Mouse (Mus musculus): ENCODE measurements at regions not wholly inside any gene's neighbourhood (a gene's known extent, or its start where the extent isn't known, plus 50 kb on each side); places are given as distances from the start of the nearest gene placed in this dataset.

DNA sequence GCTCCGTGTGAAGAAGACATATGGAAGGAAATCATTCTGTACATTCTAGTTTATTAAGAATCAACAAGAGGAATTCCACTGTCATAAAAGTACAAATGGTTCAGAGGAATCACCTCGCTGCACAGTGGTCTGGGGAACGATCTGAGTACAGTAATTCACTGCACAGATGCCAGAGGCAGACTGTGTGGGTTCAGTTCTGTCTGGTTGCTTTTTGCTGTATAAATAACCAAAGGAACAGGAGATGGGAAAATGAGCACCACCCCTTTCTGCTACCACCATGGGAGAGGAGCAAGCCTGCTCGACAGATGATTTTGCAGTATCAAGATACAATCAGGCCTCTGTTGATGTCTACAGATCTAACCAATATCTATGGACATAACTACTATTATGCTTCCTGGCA is 322.1 kb upstream of the Slco3a1 start:
- in situ Hi-C loops (cut with MboI; ENCODE audit: low sequenced_read_pairs in 2 of 2, unreplicated experiment in 2 of 2) = no loop called here

GRCm38 (mm10) chr7:74870250-74870649 is 315.7 kb upstream of the Slco3a1 start:
- no peak for DNase-seq (ENCODE audit: low read depth, low spot score)
- in situ Hi-C loops (cut with MboI; ENCODE audit: low sequenced_read_pairs in 2 of 2, unreplicated experiment in 2 of 2) = no loop called here
- H3K27ac ChIP-seq (ENCODE audit: insufficient read depth, low read depth, low read length, poor library complexity, severe bottlenecking) = no peak overlapping the region
- H3K4me3 ChIP-seq (ENCODE audit: insufficient read depth in 1 of 2, low read depth in 1 of 2, low read length in 2 of 2, poor library complexity in 1 of 2, severe bottlenecking in 1 of 2) = no peak overlapping the region
- H3K4me1 ChIP-seq (ENCODE audit: control insufficient read depth in 2 of 2, insufficient read depth in 2 of 2, low read length in 2 of 2, poor library complexity in 1 of 2) = no peaks in the 10 kb centered on the region
- H3K36me3 ChIP-seq (ENCODE audit: control insufficient read depth, insufficient read depth, low read length, poor library complexity, severe bottlenecking) = no peaks in the 10 kb centered on the region
- TF ChIP-seq ZNF384 (IDR thresholded peaks at IDR 0.05; ENCODE audit: low read depth, low read length) (no peak), ZC3H11A (IDR thresholded peaks at IDR 0.05; ENCODE audit: borderline replicate concordance, low read depth, low read length) (no peak), MAFK (IDR thresholded peaks at IDR 0.05; ENCODE audit: insufficient read depth, low read depth, low read length) (no peak), CHD2 (IDR thresholded peaks at IDR 0.05; ENCODE audit: low read depth, low read length) (no peak), HCFC1 (IDR thresholded peaks at IDR 0.05; ENCODE audit: borderline replicate concordance, insufficient read depth, low read length) (no peak)
- no peak overlapping the region for H3K9ac ChIP-seq (ENCODE audit: insufficient read depth, low read depth, low read length, poor library complexity, severe bottlenecking)
- no peaks in the 10 kb centered on the region for H3K9me3 ChIP-seq (ENCODE audit: control insufficient read depth, insufficient read depth, low read depth, low read length)

More for the DNA sequence above, 322.1 kb upstream of the Slco3a1 start:
- no peak overlapping the region for H3K27ac ChIP-seq (ENCODE audit: insufficient read depth, low read depth, low read length, poor library complexity, severe bottlenecking)
- no peak for TF ChIP-seq CHD2 (IDR thresholded peaks at IDR 0.05; ENCODE audit: low read depth, low read length)
- no peak for TF ChIP-seq MAFK (IDR thresholded peaks at IDR 0.05; ENCODE audit: insufficient read depth, low read depth, low read length)
- TF ChIP-seq ZC3H11A (IDR thresholded peaks at IDR 0.05; ENCODE audit: borderline replicate concordance, low read depth, low read length) = no peak
- TF ChIP-seq HCFC1 (IDR thresholded peaks at IDR 0.05; ENCODE audit: borderline replicate concordance, insufficient read depth, low read length) = no peak
- no peak for TF ChIP-seq ZNF384 (IDR thresholded peaks at IDR 0.05; ENCODE audit: low read depth, low read length)
- H3K4me1 ChIP-seq (ENCODE audit: control insufficient read depth in 2 of 2, insufficient read depth in 2 of 2, low read length in 2 of 2, poor library complexity in 1 of 2) = no peaks in the 10 kb centered on the region
- H3K9me3 ChIP-seq (ENCODE audit: control insufficient read depth, insufficient read depth, low read depth, low read length) = no peaks in the 10 kb centered on the region
- H3K9ac ChIP-seq (ENCODE audit: insufficient read depth, low read depth, low read length, poor library complexity, severe bottlenecking) = no peak overlapping the region
- no peak overlapping the region for H3K4me3 ChIP-seq (ENCODE audit: insufficient read depth in 1 of 2, low read depth in 1 of 2, low read length in 2 of 2, poor library complexity in 1 of 2, severe bottlenecking in 1 of 2)
- no peak for DNase-seq (ENCODE audit: low read depth, low spot score)
- no peaks in the 10 kb centered on the region for H3K36me3 ChIP-seq (ENCODE audit: control insufficient read depth, insufficient read depth, low read length, poor library complexity, severe bottlenecking)

DNA sequence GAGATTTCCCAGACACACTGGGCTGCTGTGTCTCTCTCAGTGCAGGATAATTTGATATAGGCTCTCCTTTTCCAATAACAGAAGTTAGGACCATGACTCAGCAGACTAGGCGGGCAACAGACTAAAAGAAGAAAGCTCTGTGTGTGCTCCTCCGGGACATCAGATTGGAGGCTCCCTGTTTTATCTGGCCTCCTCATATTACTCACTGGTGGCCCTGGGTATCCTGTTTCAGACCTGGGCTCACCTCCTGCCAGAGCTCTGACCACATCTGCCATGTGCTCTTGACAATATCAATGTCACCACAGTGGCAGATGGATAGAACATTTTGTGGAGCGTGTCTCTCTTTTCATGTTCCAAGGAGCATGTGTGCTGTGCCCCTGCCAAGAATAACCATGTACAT is 308.1 kb upstream of the Slco3a1 start:
- no peaks in the 10 kb centered on the region for H3K9me3 ChIP-seq (ENCODE audit: control insufficient read depth, insufficient read depth, low read depth, low read length)
- H3K36me3 ChIP-seq (ENCODE audit: control insufficient read depth, insufficient read depth, low read length, poor library complexity, severe bottlenecking) = no peaks in the 10 kb centered on the region
- H3K9ac ChIP-seq (ENCODE audit: insufficient read depth, low read depth, low read length, poor library complexity, severe bottlenecking) = no peak overlapping the region
- in situ Hi-C loops (cut with MboI; ENCODE audit: low sequenced_read_pairs in 2 of 2, unreplicated experiment in 2 of 2) = no loop called here
- TF ChIP-seq CHD2 (IDR thresholded peaks at IDR 0.05; ENCODE audit: low read depth, low read length) = no peak
- no peak for TF ChIP-seq ZC3H11A (IDR thresholded peaks at IDR 0.05; ENCODE audit: borderline replicate concordance, low read depth, low read length)
- no peak for TF ChIP-seq MAFK (IDR thresholded peaks at IDR 0.05; ENCODE audit: insufficient read depth, low read depth, low read length)
- TF ChIP-seq ZNF384 (IDR thresholded peaks at IDR 0.05; ENCODE audit: low read depth, low read length) = no peak
- no peak for TF ChIP-seq HCFC1 (IDR thresholded peaks at IDR 0.05; ENCODE audit: borderline replicate concordance, insufficient read depth, low read length)
- H3K4me3 ChIP-seq (ENCODE audit: insufficient read depth in 1 of 2, low read depth in 1 of 2, low read length in 2 of 2, poor library complexity in 1 of 2, severe bottlenecking in 1 of 2) = no peak overlapping the region
- no peak for DNase-seq (ENCODE audit: low read depth, low spot score)
- no peaks in the 10 kb centered on the region for H3K4me1 ChIP-seq (ENCODE audit: control insufficient read depth in 2 of 2, insufficient read depth in 2 of 2, low read length in 2 of 2, poor library complexity in 1 of 2)
- H3K27ac ChIP-seq (ENCODE audit: insufficient read depth, low read depth, low read length, poor library complexity, severe bottlenecking) = no peak overlapping the region

DNA sequence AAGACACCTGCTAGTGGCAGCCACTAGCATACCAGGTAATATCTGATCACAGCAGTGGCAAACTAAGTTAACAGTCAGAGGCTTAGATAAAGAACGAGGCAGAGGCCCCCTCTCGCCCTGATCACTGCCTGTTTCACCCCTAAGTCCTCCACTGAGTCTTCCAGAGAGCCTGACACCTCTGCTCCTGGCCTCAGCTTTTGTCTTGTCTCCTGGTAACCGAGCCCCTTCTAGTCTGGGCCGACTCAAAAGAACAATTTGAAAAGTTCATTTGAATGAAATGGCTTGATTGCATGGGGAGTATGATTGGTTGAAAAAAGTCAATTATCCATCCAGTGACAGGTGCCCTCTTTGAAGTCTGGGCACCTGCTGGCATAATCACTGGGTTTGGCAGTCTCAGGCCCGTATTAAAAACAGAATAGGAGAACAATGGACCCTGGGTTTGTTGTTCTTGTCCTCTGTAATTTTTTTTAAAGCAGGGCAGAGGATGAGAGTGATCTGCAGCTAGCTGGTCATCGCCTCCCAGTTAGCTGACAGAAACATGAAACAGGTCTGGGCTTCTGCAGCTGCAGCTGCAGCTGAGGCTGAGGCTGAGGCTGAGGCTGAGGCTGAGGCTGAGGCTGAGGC is 289.8 kb upstream of the Slco3a1 start:
- Histone ChIP-seq H3K4me1 (ENCODE audit: control insufficient read depth in 2 of 2, insufficient read depth in 2 of 2, low read length in 2 of 2, poor library complexity in 1 of 2) (no peaks in the 10 kb centered on the region), H3K4me3 (ENCODE audit: insufficient read depth in 1 of 2, low read depth in 1 of 2, low read length in 2 of 2, poor library complexity in 1 of 2, severe bottlenecking in 1 of 2) (no peak overlapping the region), H3K36me3 (ENCODE audit: control insufficient read depth, insufficient read depth, low read length, poor library complexity, severe bottlenecking) (no peaks in the 10 kb centered on the region), H3K9me3 (ENCODE audit: control insufficient read depth, insufficient read depth, low read depth, low read length) (no peaks in the 10 kb centered on the region), H3K27ac (ENCODE audit: insufficient read depth, low read depth, low read length, poor library complexity, severe bottlenecking) (no peak overlapping the region), H3K9ac (ENCODE audit: insufficient read depth, low read depth, low read length, poor library complexity, severe bottlenecking) (no peak overlapping the region)
- in situ Hi-C loops (cut with MboI; ENCODE audit: low sequenced_read_pairs in 2 of 2, unreplicated experiment in 2 of 2) = no loop called here
- no peak for DNase-seq (ENCODE audit: low read depth, low spot score)
- no peak for TF ChIP-seq HCFC1 (IDR thresholded peaks at IDR 0.05; ENCODE audit: borderline replicate concordance, insufficient read depth, low read length)
- TF ChIP-seq CHD2 (IDR thresholded peaks at IDR 0.05; ENCODE audit: low read depth, low read length) = no peak
- TF ChIP-seq ZC3H11A (IDR thresholded peaks at IDR 0.05; ENCODE audit: borderline replicate concordance, low read depth, low read length) = no peak
- TF ChIP-seq ZNF384 (IDR thresholded peaks at IDR 0.05; ENCODE audit: low read depth, low read length) = no peak
- TF ChIP-seq MAFK (IDR thresholded peaks at IDR 0.05; ENCODE audit: insufficient read depth, low read depth, low read length) = no peak
